10 mouse cellular contexts compared by ENCODE assay signal in genomic region chr6:55396176-55396575, GRCm38 (mm10). TPM values are rescaled to one million over a fixed set of nuclear protein-coding genes. Genes with fewer than 3 reads are reported as not detected.
DNase-seq lines count a peak whose midpoint lies in the region; ATAC-seq and TF ChIP-seq lines count a peak whose summit lies in the region.
"Had no signal": no experiment of that assay in that cellular context is flagged by ENCODE, and none has a peak within 500 bp of the region (broad histone marks: within the 10 kb centered on the region; RNA-seq: fewer than 3 reads in every experiment).

No protein-coding gene starts in this region.

- no peaks in the 10 kb centered on the region for H3K36me3 ChIP-seq in kidney, embryonic 16.5 days (ENCODE audit: insufficient read depth, low read length)
- H3K36me3 ChIP-seq in lung, postnatal 0 days (ENCODE audit: insufficient read depth, low read length), result no peaks in the 10 kb centered on the region
- no peaks in the 10 kb centered on the region for H3K36me3 ChIP-seq in liver, embryonic 12.5 days

- WGBS in kidney, embryonic 16.5 days, result 33% methylated on average over 3 of the region's 3 CpGs
- WGBS in lung, postnatal 0 days, result 22% methylated on average over 3 of the region's 3 CpGs
- 44% methylated on average over 3 of the region's 3 CpGs for WGBS in liver, embryonic 12.5 days (ENCODE audit: insufficient replicate concordance)

- no peaks in the 10 kb centered on the region for H3K27me3 ChIP-seq in kidney, embryonic 16.5 days (ENCODE audit: insufficient read depth, low read length)
- H3K27me3 ChIP-seq in lung, postnatal 0 days (replicated peaks; ENCODE audit: insufficient read depth, low read length), result no peaks in the 10 kb centered on the region
- peaks cover 53% of the 10 kb centered on the region for H3K27me3 ChIP-seq in liver, embryonic 12.5 days (replicated peaks)

- H3K9me3 ChIP-seq in kidney, embryonic 16.5 days (ENCODE audit: low read length), result no peaks in the 10 kb centered on the region
- no peaks in the 10 kb centered on the region for H3K9me3 ChIP-seq in lung, postnatal 0 days (ENCODE audit: low read length)
- no peaks in the 10 kb centered on the region for H3K9me3 ChIP-seq in liver, embryonic 12.5 days (replicated peaks)

- H3K9ac ChIP-seq in kidney, embryonic 16.5 days (replicated peaks; ENCODE audit: low read length), result no peak overlapping the region
- no peak overlapping the region for H3K9ac ChIP-seq in lung, postnatal 0 days (replicated peaks; ENCODE audit: low read depth)
- no peak overlapping the region for H3K9ac ChIP-seq in liver, embryonic 12.5 days
- H3K9ac ChIP-seq: liver, embryonic 14.5 days had no signal

- TF ChIP-seq EP300 in lung, postnatal 0 days (IDR thresholded peaks at IDR 0.05), result no peak

- peaks cover 5% of the 10 kb centered on the region for H3K4me1 ChIP-seq in kidney, embryonic 16.5 days (ENCODE audit: insufficient read depth, low read length)
- H3K4me1 ChIP-seq in lung, postnatal 0 days (ENCODE audit: insufficient read depth, low read depth, low read length), result no peaks in the 10 kb centered on the region
- no peaks in the 10 kb centered on the region for H3K4me1 ChIP-seq in liver, embryonic 12.5 days

- intact Hi-C loops in gastrocnemius, postnatal 14 days (cut with DNase I; ENCODE audit: low total_unique reads), result no loop called here

- peak; percentile 66 for TF ChIP-seq CTCF in lung, postnatal 0 days (IDR thresholded peaks at IDR 0.05)

- peak; percentile 64 for DNase-seq in gastrocnemius, adult 18-20 months (ENCODE audit: low spot score)
- DNase-seq in gastrocnemius, postnatal 10 days, result no peak
- peak; percentile 44 for DNase-seq in cerebellum, adult 8-10 months
- DNase-seq in gastrocnemius, postnatal 14 days, result peak; percentile 50
- DNase-seq in lung, postnatal 0 days (ENCODE audit: low spot score), result peak; percentile 83
- DNase-seq in thymus, postnatal 4 days, result no peak

- no peak overlapping the region for H3K4me3 ChIP-seq in kidney, embryonic 16.5 days (ENCODE audit: low read length)
- H3K4me3 ChIP-seq in lung, postnatal 0 days (ENCODE audit: low read depth, low read length), result no peak overlapping the region
- H3K4me3 ChIP-seq in liver, embryonic 12.5 days, result no peak overlapping the region

- H3K27ac ChIP-seq in kidney, embryonic 16.5 days (ENCODE audit: low read length), result 0 out of 2 replicates have a peak overlapping the region, but pooled peaks have one; percentile 31
- no peak overlapping the region for H3K27ac ChIP-seq in lung, postnatal 0 days (ENCODE audit: low read length)
- no peak overlapping the region for H3K27ac ChIP-seq in liver, embryonic 12.5 days
- H3K27ac ChIP-seq: liver, embryonic 14.5 days had no signal

- no peak overlapping the region for H3K4me2 ChIP-seq in kidney, embryonic 16.5 days (replicated peaks; ENCODE audit: low read depth, low read length)
- no peak overlapping the region for H3K4me2 ChIP-seq in lung, postnatal 0 days (replicated peaks; ENCODE audit: low read depth, low read length)
- H3K4me2 ChIP-seq in liver, embryonic 12.5 days, result no peak overlapping the region

- peak; percentile 79 for ATAC-seq in kidney, embryonic 16.5 days (ENCODE audit: low FRiP score, low TSS enrichment)
- ATAC-seq in lung, postnatal 0 days, result peak; percentile 86
- ATAC-seq in liver, embryonic 12.5 days, result no peak

RNA-seq across cellular contexts. Expression of gene Ghrhr, which starts 20.1 kb away (rescaled TPM):
- not detected for total RNA-seq in gastrocnemius, adult 18-20 months (2021)
- total RNA-seq in gastrocnemius, postnatal 10 days (2021), result not detected
- not detected for total RNA-seq in gastrocnemius, postnatal 14 days (2021)
- polyA plus RNA-seq in kidney, embryonic 16.5 days (2015; fragmentation: Nextera tagmentation; extraction: Ambion mirVana), result 0.17 and 0.18 TPM in 2 replicates
- 0.12 TPM in 1 of 2 replicates, not detected in the other for polyA plus RNA-seq in lung, postnatal 0 days (2015; fragmentation: Nextera tagmentation; extraction: Ambion mirVana)
- polyA plus RNA-seq in liver, embryonic 12.5 days (2016; fragmentation: Nextera tagmentation; extraction: Ambion mirVana), result not detected in 2 replicates
- total RNA-seq: common myeloid progenitor, adult 5-6 weeks had no signal

RNA-seq across cellular contexts. Expression of gene Adcyap1r1, which starts 55.6 kb away (rescaled TPM):
- total RNA-seq in gastrocnemius, adult 18-20 months (2021), result 1 to 10 TPM in 1 of 2 experiments, under 1 TPM in 1; 0.88 to 1.4 TPM
- total RNA-seq in gastrocnemius, postnatal 10 days (2021), result 1 to 10 TPM; 4.1 to 7.5 TPM
- 1 to 10 TPM; 2.7 to 4.0 TPM for total RNA-seq in gastrocnemius, postnatal 14 days (2021)
- 2.5 and 2.7 TPM in 2 replicates for polyA plus RNA-seq in kidney, embryonic 16.5 days (2015; fragmentation: Nextera tagmentation; extraction: Ambion mirVana)
- 0.11 and 0.23 TPM in 2 replicates for polyA plus RNA-seq in lung, postnatal 0 days (2015; fragmentation: Nextera tagmentation; extraction: Ambion mirVana)
- polyA plus RNA-seq in liver, embryonic 12.5 days (2016; fragmentation: Nextera tagmentation; extraction: Ambion mirVana), result 0.12 and 0.24 TPM in 2 replicates
- total RNA-seq: common myeloid progenitor, adult 5-6 weeks had no signal

RNA-seq across cellular contexts. Expression of gene Aqp1, which starts 59.9 kb away (rescaled TPM):
- total RNA-seq in gastrocnemius, adult 18-20 months (2021), result 100 to 1,000 TPM; 212 to 215 TPM
- 100 to 1,000 TPM; 127 to 167 TPM for total RNA-seq in gastrocnemius, postnatal 10 days (2021)
- 100 to 1,000 TPM; 175 to 307 TPM for total RNA-seq in gastrocnemius, postnatal 14 days (2021)
- 50.8 and 69.9 TPM in 2 replicates for polyA plus RNA-seq in kidney, embryonic 16.5 days (2015; fragmentation: Nextera tagmentation; extraction: Ambion mirVana)
- 514 and 711 TPM in 2 replicates for polyA plus RNA-seq in lung, postnatal 0 days (2015; fragmentation: Nextera tagmentation; extraction: Ambion mirVana)
- 29.1 and 29.5 TPM in 2 replicates for polyA plus RNA-seq in liver, embryonic 12.5 days (2016; fragmentation: Nextera tagmentation; extraction: Ambion mirVana)

Comparison
In these comparisons a context has a peak if more than half of its experiments do, and no peak if none do; other contexts are left out.
1. DNase-seq: peak in gastrocnemius, adult 18-20 months (single experiment), cerebellum, adult 8-10 months (single experiment), gastrocnemius, postnatal 14 days (single experiment) and lung, postnatal 0 days (single experiment); none in gastrocnemius, postnatal 10 days (single experiment) and thymus, postnatal 4 days (single experiment).